Mouse (Mus musculus): ENCODE results near the gene Nav2. TPM values are rescaled to one million over a fixed set of nuclear protein-coding genes. Genes with fewer than 3 reads are reported as not detected.

The Nav2 gene
- polyA plus RNA-seq, 1 experiment from 2014 or later, result 10.1 TPM

DNA sequence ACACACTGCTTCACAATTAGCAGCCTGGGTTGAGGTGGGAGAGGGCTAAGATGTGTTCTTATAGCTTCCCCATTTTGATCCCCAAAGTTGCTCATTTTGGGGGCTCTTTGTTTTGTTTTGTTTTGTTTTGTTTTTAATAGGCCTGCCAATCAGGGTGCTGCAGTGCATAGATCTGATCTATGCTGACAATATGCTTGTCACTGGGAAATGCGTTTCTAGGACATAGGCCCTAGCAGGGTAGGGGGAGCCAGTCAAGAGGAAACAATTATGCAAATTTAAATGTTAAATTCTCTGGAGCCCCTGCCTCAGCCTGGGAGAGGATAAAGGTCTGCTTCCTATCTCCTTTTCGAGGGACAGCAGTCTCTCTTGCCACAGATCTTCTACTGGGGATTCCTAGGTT lies 6.1 kb upstream of the Nav2 start:
- Histone ChIP-seq H3K4me1 (replicated peaks; ENCODE audit: insufficient read depth, low read length) (peaks cover 9% of the 10 kb centered on the region; the same call in 1 of the 2 replicates), H3K4me2 (ENCODE audit: low read length) (no peak overlapping the region), H3K4me3 (replicated peaks; ENCODE audit: low read depth, low read length) (no peak overlapping the region), H3K27ac (no peak overlapping the region), H3K36me3 (ENCODE audit: insufficient read depth, low read length) (no peaks in the 10 kb centered on the region), H3K9ac (ENCODE audit: low read depth, low read length) (no peak overlapping the region), H3K9me3 (replicated peaks; ENCODE audit: low read length) (no peaks in the 10 kb centered on the region), H3K27me3 (ENCODE audit: insufficient read depth, low read length) (no peaks in the 10 kb centered on the region)
- TF ChIP-seq CTCF (IDR thresholded peaks at IDR 0.05; ENCODE audit: low read depth), result no peak
- ATAC-seq (replicated peaks; ENCODE audit: low FRiP score, low read depth), result no peak
- WGBS, result 27% methylated on average over 2 of the region's 2 CpGs
- DNase-seq (ENCODE audit: low spot score), result no peak

DNA sequence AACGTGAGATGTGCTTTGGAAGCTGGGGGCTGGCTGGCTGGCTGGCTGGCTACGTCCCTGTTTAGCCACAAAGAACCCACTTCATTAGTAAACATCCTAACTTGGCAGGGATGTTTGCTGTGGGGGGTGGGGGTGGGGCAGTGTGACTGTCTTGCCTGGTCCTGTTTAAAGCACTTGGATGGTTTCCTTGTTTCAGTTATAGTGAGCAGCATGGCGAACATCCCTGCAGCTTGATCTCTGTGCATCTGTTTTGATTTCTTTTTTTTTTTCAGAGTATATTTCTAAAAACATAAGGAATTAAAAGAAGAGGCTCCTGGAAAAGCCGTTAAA lies 791 bp downstream of the Nav2 start:
- TF ChIP-seq CTCF (IDR thresholded peaks at IDR 0.05; ENCODE audit: low read depth), result no peak

GRCm38 (mm10) chr7:48910282-48910681 lies 1.8 kb downstream of the Nav2 start:
- no peak overlapping the region for H3K4me3 ChIP-seq (replicated peaks; ENCODE audit: low read depth, low read length)
- DNase-seq (ENCODE audit: low spot score) (no peak), ATAC-seq (replicated peaks; ENCODE audit: low FRiP score, low read depth) (no peak)
- TF ChIP-seq CTCF (IDR thresholded peaks at IDR 0.05; ENCODE audit: low read depth), result no peak
- H3K4me2 ChIP-seq (ENCODE audit: low read length), result no peak overlapping the region
- no peak overlapping the region for H3K9ac ChIP-seq (ENCODE audit: low read depth, low read length)
- no peaks in the 10 kb centered on the region for H3K9me3 ChIP-seq (replicated peaks; ENCODE audit: low read length)
- H3K27ac ChIP-seq, result no peak overlapping the region
- no peaks in the 10 kb centered on the region for H3K27me3 ChIP-seq (ENCODE audit: insufficient read depth, low read length)
- WGBS, result 74% methylated on average over 6 of the region's 6 CpGs
- no peaks in the 10 kb centered on the region for H3K4me1 ChIP-seq (replicated peaks; ENCODE audit: insufficient read depth, low read length)
- H3K36me3 ChIP-seq (ENCODE audit: insufficient read depth, low read length), result no peaks in the 10 kb centered on the region

More for the DNA sequence above, 791 bp downstream of the Nav2 start:
- no peak overlapping the region for H3K27ac ChIP-seq
- no peak overlapping the region for H3K9ac ChIP-seq (ENCODE audit: low read depth, low read length)
- H3K27me3 ChIP-seq (ENCODE audit: insufficient read depth, low read length), result no peaks in the 10 kb centered on the region
- 67% methylated on average over 4 of the region's 4 CpGs for WGBS
- H3K36me3 ChIP-seq (ENCODE audit: insufficient read depth, low read length), result no peaks in the 10 kb centered on the region
- H3K4me3 ChIP-seq (replicated peaks; ENCODE audit: low read depth, low read length), result no peak overlapping the region
- H3K4me2 ChIP-seq (ENCODE audit: low read length), result no peak overlapping the region
- H3K4me1 ChIP-seq (replicated peaks; ENCODE audit: insufficient read depth, low read length), result no peaks in the 10 kb centered on the region
- DNase-seq (ENCODE audit: low spot score), result no peak
- no peaks in the 10 kb centered on the region for H3K9me3 ChIP-seq (replicated peaks; ENCODE audit: low read length)
- ATAC-seq (replicated peaks; ENCODE audit: low FRiP score, low read depth), result no peak

DNA sequence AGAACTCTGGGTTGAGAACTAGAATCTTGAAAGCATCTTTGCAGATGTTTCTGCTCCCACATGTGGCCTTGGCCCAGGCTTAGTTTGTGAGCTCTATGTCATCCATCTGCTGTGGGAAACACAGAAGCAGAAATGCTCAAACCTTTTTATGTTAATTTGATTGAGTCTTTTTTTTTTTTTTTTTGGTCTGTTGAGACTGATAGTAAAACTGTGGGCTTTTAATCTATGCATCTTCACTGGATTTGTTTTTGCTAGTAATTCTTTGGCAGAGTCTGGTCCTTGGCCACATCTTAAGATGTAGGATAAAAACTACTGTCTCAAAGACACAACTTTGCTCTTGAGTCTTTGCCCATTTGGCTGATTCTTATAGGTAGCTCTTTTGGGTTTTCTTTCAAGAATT lies 2.6 kb downstream of the Nav2 start:
- H3K4me2 ChIP-seq (ENCODE audit: low read length), result no peak overlapping the region
- H3K9ac ChIP-seq (ENCODE audit: low read depth, low read length), result no peak overlapping the region
- H3K36me3 ChIP-seq (ENCODE audit: insufficient read depth, low read length), result no peaks in the 10 kb centered on the region
- no peaks in the 10 kb centered on the region for H3K9me3 ChIP-seq (replicated peaks; ENCODE audit: low read length)
- no peak overlapping the region for H3K4me3 ChIP-seq (replicated peaks; ENCODE audit: low read depth, low read length)
- no peaks in the 10 kb centered on the region for H3K4me1 ChIP-seq (replicated peaks; ENCODE audit: insufficient read depth, low read length)
- DNase-seq (ENCODE audit: low spot score) (no peak), ATAC-seq (replicated peaks; ENCODE audit: low FRiP score, low read depth) (no peak)
- no peak overlapping the region for H3K27ac ChIP-seq
- TF ChIP-seq CTCF (IDR thresholded peaks at IDR 0.05; ENCODE audit: low read depth), result no peak
- no peaks in the 10 kb centered on the region for H3K27me3 ChIP-seq (ENCODE audit: insufficient read depth, low read length)

- H3K4me1 ChIP-seq (replicated peaks; ENCODE audit: insufficient read depth, low read length), result no peaks in the 10 kb centered on the region
- WGBS, result 64% methylated on average over 12 of the region's 12 CpGs
- no peak for TF ChIP-seq CTCF (IDR thresholded peaks at IDR 0.05; ENCODE audit: low read depth)
- ATAC-seq (replicated peaks; ENCODE audit: low FRiP score, low read depth) (no peak), DNase-seq (ENCODE audit: low spot score) (no peak)
- H3K4me3 ChIP-seq (replicated peaks; ENCODE audit: low read depth, low read length), result no peak overlapping the region
- no peaks in the 10 kb centered on the region for H3K9me3 ChIP-seq (replicated peaks; ENCODE audit: low read length)
- no peaks in the 10 kb centered on the region for H3K36me3 ChIP-seq (ENCODE audit: insufficient read depth, low read length)
- H3K27me3 ChIP-seq (ENCODE audit: insufficient read depth, low read length), result no peaks in the 10 kb centered on the region
- no peak overlapping the region for H3K9ac ChIP-seq (ENCODE audit: low read depth, low read length)
- no peak overlapping the region for H3K4me2 ChIP-seq (ENCODE audit: low read length)
- H3K27ac ChIP-seq, result no peak overlapping the region
Measured at GRCm38 (mm10) chr7:48914630-48915506, 6.4 kb downstream of the Nav2 start.

DNA sequence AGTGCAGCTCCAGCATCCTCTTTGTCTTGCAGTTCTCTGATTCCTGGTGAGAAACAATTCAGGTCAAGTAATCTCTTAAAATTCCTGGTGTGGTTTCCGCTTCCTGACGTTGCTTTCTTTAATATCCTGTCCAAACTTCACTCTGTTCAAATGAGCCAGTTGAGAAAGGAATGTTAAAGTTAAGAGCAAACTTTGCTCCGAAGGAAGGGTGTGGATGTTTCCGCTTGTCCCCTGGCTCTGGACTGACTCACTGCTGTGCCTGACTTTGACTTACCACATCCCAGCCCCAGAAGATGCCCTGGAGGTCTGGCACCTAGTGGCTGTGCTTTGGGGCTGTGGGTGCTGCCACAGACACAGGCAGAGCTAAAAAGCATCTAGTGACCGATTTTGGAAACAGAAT lies 8.9 kb downstream of the Nav2 start:
- no peak overlapping the region for H3K4me3 ChIP-seq (replicated peaks; ENCODE audit: low read depth, low read length)
- peak; percentile 53 for DNase-seq (ENCODE audit: low spot score)
- ATAC-seq (replicated peaks; ENCODE audit: low FRiP score, low read depth), result no peak
- H3K27ac ChIP-seq, result peak overlapping the region; percentile 19; the same call in 1 of the 2 replicates
- H3K9me3 ChIP-seq (replicated peaks; ENCODE audit: low read length), result no peaks in the 10 kb centered on the region
- no peaks in the 10 kb centered on the region for H3K36me3 ChIP-seq (ENCODE audit: insufficient read depth, low read length)
- no peaks in the 10 kb centered on the region for H3K4me1 ChIP-seq (replicated peaks; ENCODE audit: insufficient read depth, low read length)
- H3K27me3 ChIP-seq (ENCODE audit: insufficient read depth, low read length), result no peaks in the 10 kb centered on the region
- H3K4me2 ChIP-seq (ENCODE audit: low read length), result no peak overlapping the region
- no peak overlapping the region for H3K9ac ChIP-seq (ENCODE audit: low read depth, low read length)
- no peak for TF ChIP-seq CTCF (IDR thresholded peaks at IDR 0.05; ENCODE audit: low read depth)
- WGBS, result 34% methylated on average over 5 of the region's 5 CpGs
